In genomic region chr17:45799725-45800124, GRCm38 (mm10) we compare ENCODE assay signal across 28 mouse cellular contexts.
"Had no signal": no experiment of that assay in that cellular context is flagged by ENCODE, and none has a peak within 500 bp of the region (broad histone marks: within the 10 kb centered on the region; RNA-seq: fewer than 3 reads in every experiment).

No protein-coding gene starts in this region.

- DNase-seq: cerebellum, adult 2 months; cerebellum, adult 8-10 months; cerebellum, adult 9-10 months; cerebellum, adult 9-11 months; cerebellum, postnatal 14 days; cerebellum, postnatal 25 days; cerebellum, postnatal 36 days; embryo, embryonic 11 days; gastrocnemius, adult 2 months; gastrocnemius, postnatal 10 days; gastrocnemius, postnatal 14 days; gastrocnemius, postnatal 25 days; gastrocnemius, postnatal 36 days; heart, adult 11 months; heart, adult 18-20 months; heart, adult 2 months had no signal

- H3K27me3 ChIP-seq: forebrain, embryonic 15.5 days had no signal

- H3K4me3 ChIP-seq: embryonic facial prominence, embryonic 10.5 days; embryonic facial prominence, embryonic 12.5 days; embryonic facial prominence, embryonic 13.5 days; embryonic facial prominence, embryonic 15.5 days; erythroblast, embryonic 14.5 days; forebrain, embryonic 10.5 days; forebrain, embryonic 12.5 days; forebrain, embryonic 13.5 days; forebrain, embryonic 15.5 days; gastrocnemius, adult 2 months; heart, adult 2 months had no signal

- H3K9ac ChIP-seq: embryonic facial prominence, embryonic 12.5 days; embryonic facial prominence, embryonic 13.5 days; embryonic facial prominence, embryonic 15.5 days; forebrain, embryonic 12.5 days; forebrain, embryonic 13.5 days; forebrain, embryonic 15.5 days; forebrain, postnatal 0 days had no signal

- H3K4me2 ChIP-seq: embryonic facial prominence, embryonic 12.5 days; embryonic facial prominence, embryonic 13.5 days; embryonic facial prominence, embryonic 15.5 days; forebrain, embryonic 12.5 days; forebrain, embryonic 13.5 days; forebrain, embryonic 15.5 days had no signal

- H3K27ac ChIP-seq: embryonic facial prominence, embryonic 10.5 days; embryonic facial prominence, embryonic 12.5 days; embryonic facial prominence, embryonic 13.5 days; embryonic facial prominence, embryonic 15.5 days; forebrain, embryonic 10.5 days; forebrain, embryonic 12.5 days; forebrain, embryonic 13.5 days; forebrain, embryonic 15.5 days; heart, adult 2 months had no signal

- H3K9me3 ChIP-seq: embryonic facial prominence, embryonic 12.5 days; embryonic facial prominence, embryonic 13.5 days; forebrain, embryonic 15.5 days had no signal

- H3K4me1 ChIP-seq: embryonic facial prominence, embryonic 12.5 days; forebrain, embryonic 13.5 days; forebrain, embryonic 15.5 days had no signal

- ATAC-seq: forebrain, embryonic 13.5 days; forebrain, embryonic 14.5 days; forebrain, embryonic 15.5 days; forebrain, embryonic 16.5 days; forebrain, postnatal 0 days had no signal

- H3K36me3 ChIP-seq: embryonic facial prominence, embryonic 12.5 days; embryonic facial prominence, embryonic 13.5 days; embryonic facial prominence, embryonic 15.5 days; forebrain, embryonic 10.5 days; forebrain, embryonic 12.5 days; forebrain, embryonic 15.5 days had no signal
